Mouse (Mus musculus): Measurements from ENCODE around the gene Rhoh.

Gene Rhoh

DNA sequence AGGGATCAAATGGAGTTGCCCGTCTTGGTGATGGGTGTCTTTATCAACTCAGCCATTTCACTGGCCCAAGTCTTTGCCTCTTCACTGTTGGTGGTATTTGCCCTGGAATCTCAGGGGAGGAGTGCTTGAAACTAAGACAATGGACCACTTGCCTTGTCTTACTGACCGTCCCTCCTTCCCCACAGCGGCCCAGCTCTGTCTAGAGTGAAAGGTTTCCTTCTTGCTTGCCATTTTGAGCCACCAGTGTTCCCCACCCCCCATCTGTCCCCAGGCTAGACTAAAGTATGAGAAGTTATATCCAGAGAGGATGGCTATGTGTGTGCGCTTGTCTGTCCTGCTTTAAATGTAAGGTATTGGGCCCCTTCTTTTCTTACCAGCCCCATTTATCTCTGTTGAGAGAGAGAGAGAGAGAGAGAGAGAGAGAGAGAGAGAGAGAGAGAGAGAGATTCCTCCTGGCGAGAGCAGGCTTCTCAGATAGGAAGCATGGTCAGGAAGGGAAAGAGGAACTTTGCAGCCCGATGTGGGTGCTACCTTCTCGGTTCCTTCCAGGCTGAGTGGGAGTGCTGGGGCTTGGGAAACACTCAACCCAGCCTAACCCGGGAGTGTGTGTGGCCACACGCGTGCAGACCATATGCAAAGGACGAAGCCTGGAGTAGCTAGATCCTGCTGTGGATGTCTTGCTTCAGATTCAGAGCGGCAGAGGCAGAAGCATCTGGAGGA is 572 bp upstream of the Rhoh start:
- DNase-seq (ENCODE audit: low read depth) = no peak

- DNase-seq (ENCODE audit: low read depth) = no peak
Measured at GRCm38 (mm10) chr5:65862217-65862927, 1.4 kb downstream of the Rhoh start.

DNA sequence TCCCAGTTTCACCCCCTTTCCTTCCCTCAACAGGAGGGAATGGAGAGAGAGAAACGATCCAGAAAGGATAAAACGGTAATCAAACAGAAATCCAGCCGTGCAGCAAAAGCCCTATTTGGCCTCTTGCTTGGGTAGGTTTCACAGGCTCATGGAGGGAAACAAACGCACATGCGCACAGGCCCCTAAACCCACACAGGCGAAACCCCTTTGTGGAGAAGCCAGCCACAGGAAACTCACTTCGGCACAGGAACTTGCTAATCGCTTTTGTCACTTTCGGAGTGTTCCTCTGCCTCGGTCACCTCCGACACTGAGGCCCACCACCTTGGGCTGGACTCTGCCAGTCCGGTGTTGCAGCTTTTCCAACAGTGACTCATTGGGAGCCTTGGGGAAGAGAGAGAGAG is 2.3 kb downstream of the Rhoh start:
- DNase-seq (ENCODE audit: low read depth) = no peak

- no peak for DNase-seq (ENCODE audit: low read depth)
Measured at GRCm38 (mm10) chr5:65864486-65864885, 3.5 kb downstream of the Rhoh start.

- DNase-seq (ENCODE audit: low read depth) = no peak
Measured at GRCm38 (mm10) chr5:65864946-65865345, 3.9 kb downstream of the Rhoh start.

DNA sequence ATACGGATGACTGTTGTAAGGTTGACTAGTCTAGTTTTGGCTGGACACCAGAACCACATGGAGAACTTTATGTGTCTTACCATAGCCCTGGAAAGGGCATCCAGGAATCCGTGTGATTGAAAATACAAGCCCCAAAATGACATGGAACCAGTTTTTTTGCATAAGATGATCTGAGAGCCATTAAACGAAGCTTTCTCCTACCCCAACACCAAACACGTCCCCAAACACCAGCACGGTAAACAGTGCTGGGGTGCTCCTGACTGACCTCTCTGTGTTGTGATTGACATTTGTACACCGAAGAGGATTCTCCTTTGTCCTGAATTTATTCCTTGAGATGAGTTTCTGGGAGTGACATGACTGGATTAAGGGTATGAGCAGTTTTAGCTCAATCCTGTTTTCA is 5.6 kb downstream of the Rhoh start:
- no peak for DNase-seq (ENCODE audit: low read depth)

DNA sequence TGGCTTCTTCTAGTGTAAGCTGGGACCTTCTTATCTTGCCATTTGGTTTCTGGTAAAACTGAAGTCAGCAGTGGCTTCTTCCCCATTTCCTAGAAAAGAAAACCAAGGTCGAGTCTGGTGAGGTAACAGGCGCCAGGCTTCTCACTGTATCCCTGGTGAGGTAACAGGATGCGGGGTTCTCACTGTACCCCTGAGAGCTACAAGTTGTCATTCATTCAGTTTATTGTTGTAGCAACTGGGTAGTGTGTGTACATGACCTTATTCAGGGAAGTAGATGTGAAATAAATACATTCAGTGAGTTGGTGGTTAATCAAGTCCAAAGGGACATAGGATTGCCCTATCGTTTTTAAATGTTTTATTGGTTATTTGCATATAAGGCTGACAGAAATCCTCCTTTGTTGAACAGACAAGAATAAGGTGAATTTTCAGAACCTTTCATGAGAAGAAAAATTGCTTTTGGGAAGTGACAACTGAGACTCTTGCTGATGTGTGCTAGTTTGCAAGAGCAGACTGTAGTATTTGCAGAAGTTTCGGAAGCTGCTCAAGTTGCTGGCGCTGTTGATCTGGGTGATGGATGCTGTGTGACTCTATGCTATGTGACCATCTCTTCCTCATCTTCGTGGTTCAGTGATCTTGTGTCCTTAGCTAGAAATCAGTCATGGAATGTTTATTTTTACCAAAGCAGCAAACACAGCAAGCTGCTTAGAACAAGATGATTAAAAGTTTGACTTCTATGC is 6.5 kb downstream of the Rhoh start:
- DNase-seq (ENCODE audit: low read depth) = no peak

DNA sequence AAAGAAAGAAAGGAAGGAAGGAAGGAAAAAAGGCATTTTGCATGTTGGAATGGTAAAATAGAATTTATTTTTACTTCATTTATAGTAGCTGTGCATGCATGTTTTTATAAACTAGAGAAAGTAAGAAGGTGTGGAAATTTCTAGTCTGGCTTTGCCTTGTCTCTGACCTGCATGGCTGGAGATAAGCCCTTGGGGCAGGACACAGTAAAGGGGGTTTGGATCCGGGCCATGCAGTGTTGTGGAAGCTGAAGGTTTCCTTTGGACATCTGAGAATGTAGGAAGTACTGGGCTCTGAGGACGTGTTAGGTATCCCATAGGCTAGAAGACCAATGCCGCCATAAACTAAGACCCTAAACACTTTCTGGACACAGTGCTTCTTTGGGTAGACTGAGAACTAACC is 7.4 kb downstream of the Rhoh start:
- no peak for DNase-seq (ENCODE audit: low read depth)

GRCm38 (mm10) chr5:65869660-65870059 is 8.6 kb downstream of the Rhoh start:
- no peak for DNase-seq (ENCODE audit: low read depth)

DNA sequence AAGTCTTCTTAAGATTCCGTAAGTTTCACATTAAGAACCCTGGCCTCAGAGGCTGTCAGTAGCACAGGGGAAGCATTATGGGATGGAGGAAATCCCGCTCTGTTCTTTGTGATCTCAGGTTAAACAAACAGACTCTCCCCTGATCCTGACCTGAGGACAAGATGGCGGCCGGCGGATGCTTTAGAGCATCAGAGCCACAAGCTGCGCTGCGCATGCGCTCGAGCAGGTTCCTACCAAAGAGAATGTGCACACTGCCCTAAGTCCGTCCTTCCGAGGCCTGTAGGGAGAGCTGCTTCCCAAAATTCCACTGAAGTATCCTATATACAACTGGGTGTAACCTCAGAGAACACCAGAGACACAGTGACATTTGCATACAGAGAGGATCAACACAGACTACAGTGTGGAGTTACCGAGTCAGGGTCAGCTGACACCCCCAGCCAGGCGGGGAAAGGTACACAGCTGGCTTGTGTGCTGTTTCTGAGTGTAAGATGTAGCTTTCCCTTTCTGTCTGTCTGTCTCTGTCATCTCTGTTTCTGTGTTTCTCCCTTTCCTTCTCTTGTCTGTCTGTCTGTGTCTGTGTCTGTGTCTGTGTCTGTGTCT is 10.4 kb downstream of the Rhoh start:
- DNase-seq (ENCODE audit: low read depth) = no peak

DNA sequence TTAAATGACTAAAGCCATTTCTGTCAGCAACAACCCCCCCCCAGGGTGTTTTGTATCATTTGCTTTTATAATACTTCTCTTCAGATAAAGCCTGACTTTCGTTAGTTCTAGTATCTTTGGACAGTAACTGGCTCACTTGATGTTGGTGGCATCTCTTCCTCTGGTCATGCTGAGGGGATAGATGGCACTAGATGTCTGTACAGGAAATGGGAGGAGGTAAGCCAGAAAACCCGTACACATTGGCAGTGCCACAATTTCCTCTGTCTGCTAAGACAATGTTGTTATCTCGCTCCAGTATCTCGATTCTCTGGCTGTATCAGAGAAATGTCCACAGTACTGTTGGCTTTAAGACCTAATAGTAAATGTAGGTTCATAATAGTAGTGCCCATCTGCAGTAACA is 12.2 kb downstream of the Rhoh start:
- DNase-seq (ENCODE audit: low read depth) = no peak

DNA sequence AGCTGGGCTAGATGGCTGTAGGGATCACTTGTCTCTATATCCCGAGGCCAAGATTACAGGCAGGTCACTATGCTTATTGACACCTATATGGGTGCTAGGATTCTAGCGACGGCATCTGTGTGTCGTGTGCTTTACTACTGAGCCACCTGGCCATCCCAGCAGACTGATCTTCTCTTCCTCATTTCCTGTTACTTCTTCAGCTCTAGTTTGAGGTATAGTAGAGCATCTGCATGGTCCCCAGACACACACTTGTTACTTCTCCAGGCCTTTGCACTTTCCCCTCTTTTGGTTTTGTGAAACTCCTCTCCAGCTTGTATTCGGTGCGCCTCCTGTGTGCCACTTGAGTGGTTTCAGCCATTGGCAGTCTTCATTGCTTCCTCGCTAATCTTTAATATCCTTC is 14.3 kb downstream of the Rhoh start:
- no peak for DNase-seq (ENCODE audit: low read depth)

GRCm38 (mm10) chr5:65878367-65878766 is 17.4 kb downstream of the Rhoh start:
- no peak for DNase-seq (ENCODE audit: low read depth)

GRCm38 (mm10) chr5:65881254-65881653 is 20.2 kb downstream of the Rhoh start:
- DNase-seq (ENCODE audit: low read depth) = no peak

DNA sequence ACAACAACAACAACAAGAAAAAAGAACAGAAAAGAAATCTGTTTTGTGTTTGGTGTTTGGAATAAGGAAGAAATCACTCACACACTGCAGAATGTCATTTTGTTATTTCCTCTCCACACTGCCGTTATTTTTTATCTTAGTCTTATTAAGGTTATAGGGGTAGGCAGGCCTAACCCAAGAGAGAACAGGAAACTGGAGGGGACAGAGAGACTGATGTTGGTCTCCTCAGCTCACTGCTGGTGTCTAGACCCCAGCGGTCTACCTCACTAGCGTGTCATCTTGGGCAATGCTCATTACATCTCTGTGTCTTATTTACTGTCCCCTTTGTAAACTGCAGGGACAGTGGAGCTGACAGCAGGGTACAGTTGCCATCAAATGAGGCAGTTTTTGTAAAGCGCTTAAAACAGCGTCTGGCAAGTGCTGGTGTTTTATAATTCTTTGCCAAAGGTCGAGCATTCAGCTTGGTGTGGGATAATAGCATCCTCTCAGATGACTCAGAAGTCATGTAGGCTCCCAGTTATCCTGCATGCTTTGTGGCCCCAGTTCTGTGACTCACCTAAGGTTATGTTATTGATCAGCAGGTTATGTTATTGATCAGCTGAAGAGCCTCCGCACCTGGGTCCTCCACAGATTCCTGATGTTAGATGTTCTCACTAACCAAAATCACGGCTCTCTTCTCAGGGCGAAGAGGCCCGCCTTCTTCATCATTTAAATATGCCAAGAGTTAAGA is 21.6 kb downstream of the Rhoh start:
- DNase-seq (ENCODE audit: low read depth) = no peak

GRCm38 (mm10) chr5:65883355-65883754 is 22.3 kb downstream of the Rhoh start:
- DNase-seq (ENCODE audit: low read depth) = no peak

DNA sequence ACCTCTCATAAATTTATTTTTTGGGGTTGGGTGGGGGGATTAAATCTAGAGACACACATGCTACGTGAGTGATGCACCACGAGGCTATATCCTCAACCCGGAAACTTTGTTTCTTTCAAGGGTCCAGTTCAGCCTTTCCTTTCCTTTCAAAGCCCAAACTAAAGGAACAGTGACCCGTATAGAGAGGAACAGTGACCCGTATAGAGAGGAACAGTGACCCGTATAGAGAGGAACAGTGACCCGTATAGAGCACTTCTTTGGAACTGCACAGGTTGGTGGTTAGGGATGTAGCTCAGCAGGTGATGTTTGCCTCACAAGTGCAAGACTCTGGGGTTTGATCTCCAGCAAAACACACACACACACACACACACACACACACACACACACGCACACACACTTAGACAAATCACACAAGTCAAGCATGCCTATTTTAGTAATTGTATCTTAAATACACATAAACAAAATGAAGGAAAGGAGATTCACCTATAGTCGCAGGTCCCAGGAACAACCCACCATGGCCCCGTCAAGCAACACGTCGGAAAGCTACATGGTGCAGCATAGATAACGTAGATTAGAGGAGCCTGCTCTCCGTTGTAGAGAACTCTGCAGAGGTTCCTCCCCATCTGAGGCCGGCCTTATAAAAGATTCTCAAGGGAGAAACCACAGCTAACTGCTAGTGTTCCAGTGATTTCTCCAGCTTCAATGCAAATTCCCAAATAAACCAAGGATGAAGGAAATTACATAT is 24.9 kb downstream of the Rhoh start:
- DNase-seq (ENCODE audit: low read depth) = no peak

- DNase-seq (ENCODE audit: low read depth) = no peak
Measured at GRCm38 (mm10) chr5:65888102-65888501, 27.1 kb downstream of the Rhoh start.

DNA sequence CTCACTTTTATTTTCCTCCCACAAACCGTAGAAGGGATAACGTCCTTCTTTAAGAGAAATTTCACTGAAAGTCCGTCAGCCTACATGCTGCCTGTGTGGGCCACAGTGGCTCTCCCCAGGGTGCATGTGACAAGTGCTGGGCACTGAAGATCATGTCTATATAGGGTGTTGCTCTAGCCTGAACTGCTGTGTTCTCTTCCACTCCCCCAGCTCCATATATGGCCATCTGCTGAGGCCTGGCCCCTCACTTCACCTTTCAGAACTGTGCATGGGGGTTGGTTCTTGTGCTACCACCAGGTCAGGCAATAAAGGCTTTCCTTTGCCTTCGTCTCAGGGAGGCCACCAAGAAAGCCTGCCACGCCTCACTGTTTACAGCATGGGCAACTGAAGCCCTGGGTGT is 28.0 kb downstream of the Rhoh start:
- no peak for DNase-seq (ENCODE audit: low read depth)

DNA sequence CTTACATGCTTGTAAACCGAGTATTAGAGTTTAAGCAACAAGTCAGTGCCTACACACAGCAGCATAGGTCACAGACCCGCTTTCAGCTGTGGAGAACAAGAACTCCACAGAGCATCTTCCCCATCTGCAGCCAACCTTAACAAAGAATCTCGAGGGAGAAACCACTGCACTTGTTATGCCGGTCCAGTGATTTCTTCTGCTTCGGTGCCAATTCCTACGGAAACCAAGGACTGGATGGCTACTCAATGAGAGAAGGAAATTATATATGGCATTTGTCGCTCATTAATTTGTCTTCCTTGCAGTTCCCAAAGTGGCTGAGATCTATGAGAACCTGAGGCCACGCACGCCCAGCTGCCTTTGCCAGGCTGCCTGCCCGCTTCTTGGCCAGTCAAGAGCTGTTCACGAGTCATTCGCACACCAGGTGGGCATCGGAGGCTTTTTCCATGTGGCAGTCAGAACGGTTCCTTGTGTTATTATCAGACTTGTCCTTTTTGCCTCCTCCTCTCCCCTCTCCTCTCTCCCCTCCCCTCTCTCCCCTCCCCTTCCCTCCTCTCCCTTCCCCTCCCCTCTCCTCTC is 30.3 kb downstream of the Rhoh start:
- no peak for DNase-seq (ENCODE audit: low read depth)

GRCm38 (mm10) chr5:65895121-65895692 is 34.2 kb downstream of the Rhoh start:
- DNase-seq (ENCODE audit: low read depth) = no peak

Measured in fibroblast of lung, adult 2 months (primary cell).